Mouse (Mus musculus) cerebellum, postnatal 10 days (tissue): ENCODE results near the gene Gm28230.

Source experiments
- DNase-seq, 2 experiments: peaks; one replicate each; pipeline ENCODE4 v3.0.0; 2021; ENCODE audit warnings: mixed read lengths in 2 of 2

Gm28230 gene

GRCm38 (mm10) chr2:74726551-74726950 lies at the start of gene Gm28230:
TSS of gene Gm28230 (plus strand) at chr2:74726728.
- DNase-seq, result peak in 1 of 2 experiments; percentile 47

GRCm38 (mm10) chr2:74677106-74677505 lies 49.4 kb upstream of the Gm28230 start:
- DNase-seq, result no peak

- peak in 1 of 2 experiments; percentile 8 for DNase-seq
Measured at GRCm38 (mm10) chr2:74678891-74679595, 47.5 kb upstream of the Gm28230 start, which contains the start of gene Hoxd11. TSS of gene Hoxd11 (plus strand) at chr2:74679557.

- DNase-seq, result no peak
Measured at GRCm38 (mm10) chr2:74679596-74679971, 46.9 kb upstream of the Gm28230 start.

GRCm38 (mm10) chr2:74679980-74680379 lies 46.5 kb upstream of the Gm28230 start:
- DNase-seq, result no peak

- DNase-seq, result no peak
Measured at GRCm38 (mm10) chr2:74680561-74681398, 45.7 kb upstream of the Gm28230 start.

GRCm38 (mm10) chr2:74681594-74682531 lies 44.7 kb upstream of the Gm28230 start:
- peak in 1 of 2 experiments; percentile 8 for DNase-seq

GRCm38 (mm10) chr2:74682796-74683195 lies 43.7 kb upstream of the Gm28230 start:
- no peak for DNase-seq

- DNase-seq, result no peak
Measured at GRCm38 (mm10) chr2:74683471-74683951, 43.0 kb upstream of the Gm28230 start.

GRCm38 (mm10) chr2:74684106-74684505 lies 42.4 kb upstream of the Gm28230 start:
- no peak for DNase-seq

GRCm38 (mm10) chr2:74685059-74685603 lies 41.4 kb upstream of the Gm28230 start:
- no peak for DNase-seq

GRCm38 (mm10) chr2:74686301-74686987 lies 40.1 kb upstream of the Gm28230 start:
- DNase-seq, result peak; percentile 75 to 77

- no peak for DNase-seq
Measured at GRCm38 (mm10) chr2:74686988-74687697, 39.4 kb upstream of the Gm28230 start.

- no peak for DNase-seq
Measured at GRCm38 (mm10) chr2:74687698-74688555, 38.6 kb upstream of the Gm28230 start.

- no peak for DNase-seq
Measured at GRCm38 (mm10) chr2:74688795-74689573, 37.5 kb upstream of the Gm28230 start.

GRCm38 (mm10) chr2:74689574-74690337 lies 36.8 kb upstream of the Gm28230 start:
- no peak for DNase-seq

- no peak for DNase-seq
Measured at GRCm38 (mm10) chr2:74690338-74690716, 36.2 kb upstream of the Gm28230 start.
